Mouse (Mus musculus): Measurements from ENCODE around the gene Gorab.

Gene Gorab

GRCm38 (mm10) chr1:163403498-163404126, at the start of gene Gorab:
Gorab (minus strand) TSS chr1:163403669.
- DNase-seq (ENCODE audit: low read depth, low spot score), result peak; percentile 94

- DNase-seq (ENCODE audit: low read depth, low spot score), result peak; percentile 71
Observed at GRCm38 (mm10) chr1:163443832-163444231, 40.4 kb upstream of the Gorab start.

GRCm38 (mm10) chr1:163439002-163439401, 35.5 kb upstream of the Gorab start:
- DNase-seq (ENCODE audit: low read depth, low spot score), result no peak

GRCm38 (mm10) chr1:163423467-163424014, 20.1 kb upstream of the Gorab start:
- DNase-seq (ENCODE audit: low read depth, low spot score), result peak; percentile 56

- DNase-seq (ENCODE audit: low read depth, low spot score), result no peak
Observed at GRCm38 (mm10) chr1:163417191-163417590, 13.7 kb upstream of the Gorab start.

- peak; percentile 8 for DNase-seq (ENCODE audit: low read depth, low spot score)
Observed at GRCm38 (mm10) chr1:163414200-163414599, 10.7 kb upstream of the Gorab start.

GRCm38 (mm10) chr1:163406203-163406602, 2.7 kb upstream of the Gorab start:
- DNase-seq (ENCODE audit: low read depth, low spot score), result no peak

- DNase-seq (ENCODE audit: low read depth, low spot score), result no peak
Observed at GRCm38 (mm10) chr1:163391321-163391720, 12.1 kb downstream of the Gorab start.

- DNase-seq (ENCODE audit: low read depth, low spot score), result no peak
Observed at GRCm38 (mm10) chr1:163390044-163390443, 13.4 kb downstream of the Gorab start.

GRCm38 (mm10) chr1:163386196-163386595, 17.3 kb downstream of the Gorab start:
- no peak for DNase-seq (ENCODE audit: low read depth, low spot score)

GRCm38 (mm10) chr1:163383442-163384027, 19.9 kb downstream of the Gorab start:
- no peak for DNase-seq (ENCODE audit: low read depth, low spot score)

- DNase-seq (ENCODE audit: low read depth, low spot score), result no peak
Observed at GRCm38 (mm10) chr1:163382048-163382719, 21.3 kb downstream of the Gorab start.

- DNase-seq (ENCODE audit: low read depth, low spot score), result no peak
Observed at GRCm38 (mm10) chr1:163380591-163380990, 22.9 kb downstream of the Gorab start.

- DNase-seq (ENCODE audit: low read depth, low spot score), result no peak
Observed at GRCm38 (mm10) chr1:163380072-163380471, 23.4 kb downstream of the Gorab start.

GRCm38 (mm10) chr1:163377924-163378323, 25.5 kb downstream of the Gorab start:
- DNase-seq (ENCODE audit: low read depth, low spot score), result no peak

- DNase-seq (ENCODE audit: low read depth, low spot score), result no peak
Observed at GRCm38 (mm10) chr1:163376818-163377581, 26.5 kb downstream of the Gorab start.

GRCm38 (mm10) chr1:163374455-163374854, 29.0 kb downstream of the Gorab start:
- DNase-seq (ENCODE audit: low read depth, low spot score), result peak; percentile 85

GRCm38 (mm10) chr1:163362202-163362601, 41.3 kb downstream of the Gorab start:
- no peak for DNase-seq (ENCODE audit: low read depth, low spot score)

GRCm38 (mm10) chr1:163361376-163361775, 42.1 kb downstream of the Gorab start:
- no peak for DNase-seq (ENCODE audit: low read depth, low spot score)

GRCm38 (mm10) chr1:163360796-163361195, 42.7 kb downstream of the Gorab start:
- no peak for DNase-seq (ENCODE audit: low read depth, low spot score)

- no peak for DNase-seq (ENCODE audit: low read depth, low spot score)
Observed at GRCm38 (mm10) chr1:163359521-163359920, 43.9 kb downstream of the Gorab start.

GRCm38 (mm10) chr1:163358165-163358564, 45.3 kb downstream of the Gorab start:
- peak; percentile 73 for DNase-seq (ENCODE audit: low read depth, low spot score)
